Mouse (Mus musculus): Measurements from ENCODE around the gene Josd2. TPM values are rescaled to one million over a fixed set of nuclear protein-coding genes. Genes with fewer than 3 reads are reported as not detected.

Josd2 gene
- total RNA-seq, 2 experiments from 2014 or later = 15.9 to 26.4 TPM

DNA sequence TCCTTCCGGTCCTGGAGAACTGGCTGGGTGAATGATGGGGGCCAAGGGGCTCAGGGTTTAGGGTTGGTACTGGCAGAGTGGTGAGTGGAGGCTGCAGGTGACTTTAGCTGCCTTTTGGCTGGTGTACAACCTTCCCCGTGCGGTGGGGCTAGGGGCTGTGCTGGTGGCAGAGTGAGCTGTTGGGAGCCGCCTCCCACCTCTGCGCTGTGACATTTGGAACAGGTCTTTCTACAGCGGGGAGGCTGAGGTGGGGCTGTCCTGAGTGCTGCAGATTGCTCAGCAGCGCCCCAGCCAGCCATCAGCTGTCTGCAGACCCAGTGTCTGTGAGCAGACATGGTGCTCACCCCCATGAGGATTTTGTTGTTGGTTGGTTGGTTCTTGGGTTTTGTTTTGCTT, 22.3 kb upstream of the Josd2 start:
- ATAC-seq (replicated peaks; ENCODE audit: poor library complexity, severe bottlenecking) = no peak

DNA sequence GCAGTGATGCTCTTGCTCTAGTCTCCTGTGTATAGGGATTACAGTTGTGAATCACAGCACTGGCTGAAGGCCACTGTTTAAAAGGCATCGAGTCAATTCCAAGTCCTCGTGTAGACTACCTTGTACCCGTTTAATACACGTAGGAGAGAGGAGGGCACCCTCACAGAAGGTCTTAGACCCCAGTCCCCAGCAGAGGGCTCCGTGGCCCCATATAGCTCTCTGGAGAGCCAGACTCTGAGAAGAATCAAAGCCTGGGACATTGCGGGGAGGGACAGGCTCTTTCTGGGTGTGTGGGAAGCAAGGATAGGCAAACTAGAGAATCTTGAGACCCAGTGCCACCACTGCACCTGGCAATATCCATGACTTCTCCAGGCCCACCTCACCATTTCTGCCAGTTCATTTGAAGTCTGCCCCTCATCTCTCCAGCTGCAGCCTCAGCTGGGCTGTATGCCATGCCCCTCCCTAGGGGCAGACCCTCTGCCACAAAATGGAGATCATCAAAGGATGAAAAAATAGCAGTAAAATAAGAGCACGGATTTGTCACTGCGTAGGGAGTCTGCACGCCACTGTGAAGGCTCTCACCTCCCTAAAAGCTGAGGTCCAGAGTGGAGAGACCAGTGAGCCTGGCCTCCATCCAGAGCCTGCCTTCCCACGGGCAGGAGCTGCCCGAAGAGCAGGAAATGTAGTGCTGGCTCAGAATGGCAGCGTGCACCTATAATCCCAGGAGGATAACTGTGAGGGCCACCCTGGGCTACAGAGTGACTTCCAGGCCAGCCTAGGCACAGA, 21.5 kb upstream of the Josd2 start:
- ATAC-seq (replicated peaks; ENCODE audit: poor library complexity, severe bottlenecking) = no peak

DNA sequence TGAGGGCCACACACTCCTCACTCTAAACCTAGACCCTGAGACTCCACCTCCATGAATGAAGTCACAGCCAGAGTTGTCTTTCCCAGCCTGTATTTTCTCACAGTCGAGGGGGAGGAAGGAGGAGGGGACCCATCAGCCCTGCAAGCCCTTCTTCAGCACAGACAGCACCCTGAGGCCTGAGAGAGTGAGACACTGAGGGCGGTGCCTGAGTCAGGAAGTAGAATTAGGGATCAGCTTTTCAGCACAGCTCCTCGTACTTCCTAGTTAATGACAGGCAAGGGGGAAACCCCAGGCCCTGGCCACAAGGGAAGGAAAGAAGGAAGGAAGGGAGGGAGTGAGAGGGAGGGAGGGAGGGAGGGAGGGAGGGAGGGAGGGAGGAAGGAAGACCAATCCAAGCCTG, 14.5 kb upstream of the Josd2 start:
- peak; percentile 88 for ATAC-seq (replicated peaks; ENCODE audit: poor library complexity, severe bottlenecking)

DNA sequence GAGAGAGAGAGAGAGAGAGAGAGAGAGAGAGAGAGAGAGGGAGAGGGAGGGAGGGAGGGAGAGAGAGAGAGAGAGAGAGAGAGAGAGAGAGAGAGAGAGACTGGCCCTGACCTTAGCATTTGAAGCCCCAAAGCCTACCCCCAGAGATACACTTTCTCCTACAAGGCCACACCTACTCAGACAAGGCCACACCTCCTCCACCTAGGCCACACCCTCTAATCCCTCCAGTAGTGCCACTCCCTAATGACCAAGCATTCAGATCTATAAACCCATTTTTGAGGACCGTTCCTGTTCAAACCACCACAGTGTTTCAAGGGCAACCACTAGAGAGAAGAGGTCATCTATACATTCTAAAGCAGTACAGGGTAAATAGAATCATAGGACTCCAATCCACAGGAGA, 11.5 kb upstream of the Josd2 start:
- no peak for ATAC-seq (replicated peaks; ENCODE audit: poor library complexity, severe bottlenecking)

DNA sequence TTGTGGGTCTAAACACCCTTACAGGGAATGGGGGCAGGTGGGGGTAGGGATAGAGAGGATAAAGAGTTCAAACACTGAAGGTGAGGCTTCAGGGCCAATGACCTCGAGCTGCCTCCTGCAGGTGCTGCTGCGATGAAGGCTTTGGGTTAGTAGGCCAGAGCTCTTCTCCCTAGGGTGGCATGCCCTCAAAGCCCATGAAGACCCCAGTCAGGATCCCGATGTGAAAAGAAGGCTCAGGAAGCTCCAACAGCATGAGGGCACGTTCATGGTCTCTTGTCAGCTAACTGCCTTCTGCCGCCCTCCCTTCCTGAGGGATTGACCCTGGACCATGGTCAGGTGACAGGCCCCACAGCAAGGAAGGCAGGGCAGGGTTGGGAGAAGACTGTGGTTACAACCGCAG, 7.7 kb upstream of the Josd2 start:
- ATAC-seq (replicated peaks; ENCODE audit: poor library complexity, severe bottlenecking) = no peak

DNA sequence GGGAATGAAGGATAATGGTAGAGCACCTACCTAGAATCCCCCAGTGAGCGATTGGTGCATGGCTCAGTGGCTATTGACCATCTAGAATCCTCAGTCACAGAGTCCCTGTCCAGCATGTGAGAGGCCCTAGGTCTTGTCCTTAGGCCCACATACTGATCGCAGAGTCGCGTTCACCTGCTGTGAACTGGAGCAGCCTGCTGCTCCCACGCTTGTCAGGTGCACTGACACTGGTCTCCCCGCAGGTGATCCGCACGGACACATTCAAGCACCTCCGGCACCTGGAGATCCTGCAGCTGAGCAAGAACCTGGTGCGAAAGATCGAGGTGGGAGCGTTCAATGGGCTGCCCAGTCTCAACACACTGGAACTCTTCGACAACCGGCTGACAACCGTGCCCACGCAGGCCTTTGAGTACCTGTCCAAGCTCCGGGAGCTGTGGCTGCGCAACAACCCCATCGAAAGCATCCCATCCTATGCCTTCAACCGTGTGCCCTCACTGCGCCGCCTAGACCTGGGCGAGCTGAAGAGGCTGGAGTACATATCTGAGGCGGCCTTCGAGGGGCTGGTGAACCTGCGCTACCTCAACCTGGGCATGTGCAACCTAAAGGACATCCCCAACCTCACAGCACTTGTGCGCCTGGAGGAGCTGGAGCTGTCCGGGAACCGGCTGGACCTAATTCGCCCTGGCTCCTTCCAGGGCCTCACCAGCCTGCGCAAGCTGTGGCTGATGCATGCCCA, 6.8 kb upstream of the Josd2 start:
- no peak for ATAC-seq (replicated peaks; ENCODE audit: poor library complexity, severe bottlenecking)

DNA sequence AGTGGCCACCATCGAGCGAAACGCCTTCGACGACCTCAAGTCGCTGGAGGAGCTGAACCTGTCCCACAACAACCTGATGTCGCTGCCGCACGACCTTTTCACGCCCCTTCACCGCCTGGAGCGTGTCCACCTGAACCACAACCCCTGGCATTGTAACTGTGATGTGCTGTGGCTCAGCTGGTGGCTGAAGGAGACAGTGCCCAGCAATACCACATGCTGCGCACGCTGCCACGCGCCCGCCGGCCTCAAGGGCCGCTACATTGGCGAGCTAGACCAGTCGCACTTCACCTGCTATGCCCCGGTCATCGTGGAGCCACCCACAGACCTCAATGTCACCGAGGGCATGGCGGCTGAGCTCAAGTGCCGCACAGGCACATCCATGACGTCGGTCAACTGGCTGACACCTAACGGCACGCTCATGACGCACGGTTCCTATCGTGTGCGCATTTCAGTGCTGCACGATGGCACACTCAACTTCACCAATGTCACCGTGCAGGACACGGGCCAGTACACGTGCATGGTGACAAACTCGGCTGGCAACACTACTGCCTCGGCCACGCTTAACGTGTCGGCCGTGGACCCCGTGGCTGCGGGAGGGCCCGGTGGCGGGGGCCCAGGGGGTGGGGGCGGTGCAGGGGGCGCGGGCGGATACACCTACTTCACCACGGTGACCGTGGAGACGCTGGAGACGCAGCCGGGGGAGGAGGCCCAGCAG, 6.1 kb upstream of the Josd2 start:
- no peak for ATAC-seq (replicated peaks; ENCODE audit: poor library complexity, severe bottlenecking)

DNA sequence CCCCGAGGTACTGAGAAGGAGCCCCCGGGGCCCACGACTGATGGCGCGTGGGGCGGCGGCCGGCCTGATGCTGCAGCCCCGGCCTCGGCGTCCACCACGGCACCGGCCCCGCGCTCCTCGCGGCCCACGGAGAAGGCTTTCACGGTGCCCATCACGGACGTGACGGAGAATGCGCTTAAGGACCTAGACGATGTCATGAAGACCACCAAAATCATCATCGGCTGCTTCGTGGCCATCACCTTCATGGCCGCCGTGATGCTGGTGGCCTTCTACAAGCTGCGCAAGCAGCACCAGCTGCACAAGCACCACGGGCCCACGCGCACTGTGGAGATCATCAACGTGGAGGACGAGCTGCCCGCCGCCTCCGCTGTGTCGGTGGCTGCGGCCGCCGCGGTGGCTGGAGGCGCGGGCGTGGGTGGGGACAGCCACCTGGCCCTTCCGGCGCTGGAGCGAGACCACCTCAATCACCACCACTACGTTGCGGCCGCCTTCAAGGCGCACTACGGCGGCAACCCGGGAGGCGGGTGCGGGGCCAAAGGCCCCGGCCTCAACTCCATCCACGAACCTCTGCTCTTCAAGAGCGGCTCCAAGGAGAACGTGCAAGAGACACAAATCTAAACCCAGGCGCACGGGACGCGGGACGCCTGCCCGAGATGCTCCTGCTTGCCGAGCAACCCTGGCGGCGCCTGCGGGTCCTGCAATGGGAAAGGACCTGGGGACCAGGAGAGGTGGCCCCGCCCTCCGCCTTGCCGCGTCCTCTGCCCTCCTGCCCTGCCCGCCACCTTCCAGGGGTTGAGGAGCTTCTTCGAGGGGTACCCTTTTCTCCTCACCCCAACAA, 5.3 kb upstream of the Josd2 start:
- peak; percentile 73 for ATAC-seq (replicated peaks; ENCODE audit: poor library complexity, severe bottlenecking)

DNA sequence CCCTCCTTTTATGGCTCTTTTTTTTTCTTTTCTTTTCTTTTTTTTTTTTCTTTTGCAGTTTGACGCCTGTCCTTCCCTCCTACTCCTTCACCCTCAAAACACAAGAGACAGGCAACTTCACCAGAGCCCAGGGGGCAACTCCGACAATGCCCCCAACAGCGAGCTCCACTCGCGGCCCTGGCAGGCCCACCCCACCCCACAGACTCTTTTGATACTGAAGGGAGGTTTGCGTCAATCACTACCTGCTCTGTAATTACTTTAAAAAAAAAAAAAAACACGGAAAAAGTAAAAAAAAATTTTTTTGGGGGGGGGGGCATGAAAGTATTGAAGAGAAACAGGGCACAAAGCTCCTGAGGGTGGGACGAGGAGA, 4.7 kb upstream of the Josd2 start:
- no peak for ATAC-seq (replicated peaks; ENCODE audit: poor library complexity, severe bottlenecking)

DNA sequence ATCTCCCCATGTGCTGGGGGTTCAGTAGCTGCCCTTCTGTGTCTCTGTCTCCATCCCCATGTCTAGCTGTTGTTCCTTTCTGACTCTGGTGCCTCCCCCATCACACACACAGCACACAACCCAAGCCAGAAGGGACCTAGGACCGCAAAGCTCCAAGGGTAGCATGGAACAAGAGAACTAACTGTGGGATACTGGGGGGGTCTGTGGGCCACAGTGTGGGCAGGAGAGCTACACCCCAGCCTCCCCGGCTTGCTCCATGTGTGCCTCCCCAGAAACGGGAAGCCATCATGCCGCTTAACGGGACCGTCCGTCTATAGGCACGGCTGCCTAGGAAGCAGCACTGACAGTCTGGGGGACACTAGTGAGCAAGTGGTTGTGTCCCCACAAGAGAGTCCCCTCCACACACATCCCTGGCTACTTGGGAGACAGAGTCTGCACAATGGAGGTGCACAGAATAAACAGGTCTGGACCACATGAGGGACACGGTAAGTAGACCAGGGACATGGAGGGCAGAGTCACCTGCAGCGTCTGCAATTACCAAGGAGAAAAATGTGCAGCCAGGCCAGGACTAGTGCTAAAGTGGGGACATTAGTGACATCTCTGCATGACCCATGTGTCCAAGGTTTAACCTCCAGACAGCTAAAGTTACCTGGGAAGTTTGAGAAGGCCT, 4.1 kb upstream of the Josd2 start:
- ATAC-seq (replicated peaks; ENCODE audit: poor library complexity, severe bottlenecking) = no peak

DNA sequence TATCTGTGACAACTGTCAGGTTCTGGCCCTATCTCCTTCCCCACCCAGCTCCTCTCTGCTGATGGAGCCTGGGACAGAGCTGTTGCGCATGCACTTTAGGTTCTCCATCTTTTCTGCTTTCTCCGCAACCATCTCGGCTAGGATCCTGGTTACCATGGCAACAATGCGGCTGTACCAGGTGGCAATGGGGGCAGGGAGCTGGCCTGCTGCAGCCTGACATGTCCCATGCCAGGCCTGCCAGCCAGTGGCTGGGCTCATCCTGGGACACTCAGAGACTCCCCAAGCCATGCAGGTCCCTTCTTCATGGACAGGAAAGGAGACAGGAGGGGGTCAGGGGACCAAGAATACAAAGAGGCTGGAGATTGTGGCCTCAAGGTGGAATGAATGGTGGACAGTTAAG, 3.3 kb upstream of the Josd2 start:
- ATAC-seq (replicated peaks; ENCODE audit: poor library complexity, severe bottlenecking) = no peak

DNA sequence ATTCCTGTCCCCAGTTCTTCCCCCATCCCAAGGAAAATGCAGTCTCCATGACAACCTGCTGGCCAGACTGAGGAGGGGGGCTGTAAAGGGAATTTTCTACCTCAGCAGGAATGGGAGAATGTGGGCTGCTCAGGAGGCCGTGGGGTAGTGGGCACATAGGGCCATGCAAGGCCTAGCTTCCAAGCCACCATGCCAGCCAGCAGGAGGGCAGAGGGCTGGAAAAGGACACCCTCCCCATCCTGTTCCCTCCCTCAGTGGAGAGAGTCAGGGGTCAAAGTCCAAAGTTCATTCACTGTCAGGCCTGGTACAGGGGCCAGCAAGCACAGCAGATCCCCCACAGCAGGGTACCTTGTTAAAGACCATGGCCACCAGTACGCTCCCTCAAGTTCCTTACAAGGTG, 2.7 kb upstream of the Josd2 start, which contains the start of gene Aspdh:
Gene Aspdh, plus strand, starts transcription at position 281 of the 400 bp plus-strand sequence.
- no peak for ATAC-seq (replicated peaks; ENCODE audit: poor library complexity, severe bottlenecking)

DNA sequence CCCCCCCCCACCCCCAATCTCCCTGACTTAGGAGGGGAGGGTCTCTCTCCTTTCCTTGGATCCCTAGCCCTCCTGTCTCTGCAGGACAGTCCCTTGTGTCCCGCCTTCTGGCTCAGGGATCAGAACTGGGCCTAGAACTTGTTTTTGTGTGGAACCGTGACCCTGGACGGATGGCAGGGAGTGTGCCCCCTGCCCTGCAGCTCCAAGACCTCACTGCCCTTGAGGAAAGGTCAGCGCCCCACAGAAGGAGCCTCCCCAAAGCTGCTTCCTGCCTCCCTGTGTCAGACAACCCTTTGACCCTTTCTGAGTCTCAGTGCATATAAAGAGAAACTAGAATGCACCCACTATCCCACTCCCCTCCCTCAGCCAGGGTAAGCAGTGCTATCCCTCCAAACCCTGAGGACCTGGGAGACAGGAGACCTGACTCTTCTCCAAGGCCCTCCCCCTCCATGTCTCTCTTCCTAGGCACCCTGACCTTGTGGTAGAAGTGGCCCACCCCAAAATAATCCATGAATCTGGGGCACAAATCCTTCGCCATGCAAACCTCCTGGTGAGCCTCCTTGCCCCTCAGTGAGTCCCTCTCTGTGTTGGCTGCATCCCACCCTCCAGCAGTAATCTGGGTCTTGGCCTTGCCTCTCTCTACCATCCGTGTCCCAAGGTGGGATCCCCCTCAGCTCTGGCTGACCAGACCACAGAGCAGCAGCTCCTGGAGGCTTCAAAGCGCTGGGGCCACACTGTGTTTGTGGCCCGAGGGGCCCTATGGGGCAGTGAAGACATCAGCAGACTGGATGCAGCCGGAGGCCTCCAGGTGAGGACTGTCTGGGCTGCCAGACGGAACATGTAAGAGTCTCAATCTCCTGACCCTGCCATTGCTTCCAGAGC, 1.5 kb upstream of the Josd2 start:
- no peak for ATAC-seq (replicated peaks; ENCODE audit: poor library complexity, severe bottlenecking)

DNA sequence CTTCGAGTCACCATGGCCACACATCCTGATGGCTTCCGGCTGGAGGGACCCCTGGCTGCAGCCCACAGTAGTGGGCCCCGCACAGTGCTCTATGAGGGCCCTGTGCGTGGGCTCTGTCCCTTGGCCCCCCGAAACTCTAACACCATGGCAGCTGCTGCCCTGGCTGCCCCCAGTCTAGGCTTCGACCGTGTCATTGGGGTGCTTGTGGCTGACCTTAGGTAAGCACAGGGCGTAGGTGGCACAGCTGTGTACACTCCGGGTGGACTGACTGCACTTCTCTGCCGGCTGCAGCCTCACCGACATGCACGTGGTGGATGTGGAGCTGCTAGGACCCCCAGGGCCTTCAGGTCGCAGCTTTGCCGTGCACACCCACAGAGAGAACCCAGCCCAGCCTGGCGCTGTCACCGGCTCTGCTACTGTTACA, 880 bp upstream of the Josd2 start:
- no peak for ATAC-seq (replicated peaks; ENCODE audit: poor library complexity, severe bottlenecking)

DNA sequence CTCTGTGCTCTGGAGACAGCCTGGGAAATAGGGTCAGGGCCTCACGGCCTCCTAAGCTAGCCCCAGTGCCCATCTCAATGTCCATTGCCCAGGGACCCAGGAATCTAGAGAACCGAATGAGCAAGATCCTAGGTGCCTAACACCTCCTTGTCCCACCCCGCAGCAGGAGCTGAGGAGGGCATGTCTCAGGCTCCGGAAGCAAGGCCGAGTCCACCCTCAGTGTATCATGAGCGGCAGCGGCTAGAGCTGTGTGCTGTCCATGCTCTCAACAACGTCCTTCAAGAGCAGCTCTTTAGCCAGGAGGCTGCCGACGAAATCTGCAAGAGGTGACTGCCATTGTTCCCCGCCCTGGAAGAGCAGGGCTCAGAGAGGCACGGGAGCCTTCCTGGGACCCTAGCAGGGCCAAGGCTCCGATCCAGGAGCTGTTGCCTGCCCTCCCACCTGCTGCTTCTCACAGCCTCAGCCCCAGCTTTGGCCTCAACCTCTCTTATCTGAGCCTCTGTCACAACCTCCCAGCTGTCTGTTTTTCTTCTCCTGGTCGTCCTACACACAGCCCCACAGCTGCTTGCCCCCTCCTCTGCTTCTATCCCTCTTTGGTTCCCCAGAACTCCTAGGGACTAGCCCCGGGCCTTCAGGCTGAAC, 985 bp downstream of the Josd2 start:
- no peak for ATAC-seq (replicated peaks; ENCODE audit: poor library complexity, severe bottlenecking)

DNA sequence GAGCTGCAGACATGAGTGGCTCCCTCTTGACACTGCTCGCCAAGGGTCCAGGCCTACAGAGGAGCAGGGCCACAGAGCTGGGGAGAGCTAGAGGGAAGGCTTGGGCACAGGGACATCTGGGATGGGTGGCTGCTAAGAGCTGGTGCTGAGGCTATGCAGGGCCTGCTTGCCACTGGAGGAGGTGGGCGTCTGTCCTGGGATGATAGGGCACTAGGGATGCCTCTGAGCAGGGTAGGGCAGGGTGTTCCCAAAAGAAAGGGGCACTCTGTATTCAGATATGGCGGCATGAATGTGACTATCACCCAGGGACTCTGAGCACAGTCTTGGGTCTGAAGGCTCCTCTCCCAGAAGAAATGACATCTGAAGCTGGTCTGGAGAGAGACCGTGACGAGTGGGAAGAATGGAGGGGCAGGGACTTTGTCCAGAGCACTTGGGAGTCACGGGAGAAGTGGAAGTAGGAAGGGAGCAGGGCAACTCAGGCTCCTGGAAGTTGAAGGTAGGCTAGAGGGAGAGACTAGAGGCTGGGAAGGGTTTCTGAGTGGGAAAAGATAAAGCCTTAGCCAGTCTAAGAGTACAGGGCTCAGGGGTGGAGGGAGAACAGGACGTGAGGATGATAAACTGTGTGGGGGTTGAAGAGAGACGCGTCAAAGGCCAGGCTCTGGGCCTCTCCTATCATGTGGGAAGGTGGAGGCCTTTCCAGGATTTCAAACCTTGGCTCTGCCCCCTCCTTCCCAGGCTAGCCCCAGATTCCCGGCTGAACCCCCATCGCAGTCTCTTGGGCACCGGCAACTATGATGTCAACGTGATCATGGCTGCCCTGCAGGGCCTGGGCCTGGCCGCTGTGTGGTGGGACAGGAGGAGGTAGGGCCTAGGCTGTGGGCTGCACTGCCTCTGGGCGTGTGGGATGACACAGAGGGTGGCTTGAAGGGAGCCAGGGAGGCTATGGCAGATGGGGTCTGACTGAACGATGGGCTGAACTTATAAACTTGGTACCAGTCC, 2.2 kb downstream of the Josd2 start:
- no peak for ATAC-seq (replicated peaks; ENCODE audit: poor library complexity, severe bottlenecking)
